Mouse (Mus musculus) urinary bladder, adult 18-20 months (tissue): ENCODE measurements around the gene 1700061G19Rik.

Source experiments
- DNase-seq, 2 experiments: peaks; one replicate each; pipeline ENCODE4 v3.0.0; 2022; ENCODE audit warnings: low spot score in 2 of 2, mixed read lengths in 2 of 2

The 1700061G19Rik gene

GRCm38 (mm10) chr17:56874936-56875651 lies at the start of gene 1700061G19Rik:
Gene 1700061G19Rik, plus strand, starts transcription at chr17:56875477.
- no peak for DNase-seq

DNA sequence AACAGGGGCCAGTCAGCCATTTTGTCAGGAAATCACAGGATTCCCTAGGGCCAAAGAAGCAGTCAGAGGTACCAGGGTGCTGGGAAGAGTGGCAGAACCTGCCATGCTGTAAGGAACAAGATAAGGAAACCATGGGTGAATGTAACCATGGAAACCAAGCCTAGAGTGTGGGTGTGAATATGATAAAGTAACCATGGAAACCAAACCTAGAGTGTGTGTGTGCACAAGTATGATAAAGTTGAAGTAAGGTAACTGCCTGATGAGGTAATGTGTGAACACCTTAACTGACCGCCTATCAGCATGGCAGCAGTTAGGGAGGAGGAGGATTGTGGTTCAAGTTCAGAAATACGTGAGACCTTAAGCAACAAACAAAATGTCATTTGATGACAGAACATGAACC lies 48.6 kb upstream of the 1700061G19Rik start:
- no peak for DNase-seq

- DNase-seq: no peak
Observed at GRCm38 (mm10) chr17:56829171-56829570, 46.1 kb upstream of the 1700061G19Rik start.

DNA sequence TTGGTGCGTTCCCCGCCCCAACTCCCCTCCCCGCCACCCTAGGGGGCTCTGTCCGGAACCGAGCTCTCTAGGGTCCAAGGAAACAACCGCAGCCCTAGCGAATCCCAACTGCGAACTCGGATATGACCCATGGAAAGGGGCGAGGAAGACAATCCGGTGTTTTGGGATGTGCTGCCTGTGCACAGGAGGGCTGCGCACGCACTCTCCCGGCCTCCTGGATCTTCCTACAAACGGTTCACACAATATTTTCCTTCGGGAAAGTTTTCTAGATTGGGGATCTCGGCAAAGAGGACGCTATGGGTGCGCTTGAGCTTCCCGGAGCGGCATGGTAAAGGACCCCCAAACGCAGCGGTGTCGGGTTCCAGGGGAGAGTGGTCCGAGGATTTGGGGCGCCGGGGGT lies 45.5 kb upstream of the 1700061G19Rik start:
- DNase-seq: peak in 1 of 2 experiments; percentile 32

DNA sequence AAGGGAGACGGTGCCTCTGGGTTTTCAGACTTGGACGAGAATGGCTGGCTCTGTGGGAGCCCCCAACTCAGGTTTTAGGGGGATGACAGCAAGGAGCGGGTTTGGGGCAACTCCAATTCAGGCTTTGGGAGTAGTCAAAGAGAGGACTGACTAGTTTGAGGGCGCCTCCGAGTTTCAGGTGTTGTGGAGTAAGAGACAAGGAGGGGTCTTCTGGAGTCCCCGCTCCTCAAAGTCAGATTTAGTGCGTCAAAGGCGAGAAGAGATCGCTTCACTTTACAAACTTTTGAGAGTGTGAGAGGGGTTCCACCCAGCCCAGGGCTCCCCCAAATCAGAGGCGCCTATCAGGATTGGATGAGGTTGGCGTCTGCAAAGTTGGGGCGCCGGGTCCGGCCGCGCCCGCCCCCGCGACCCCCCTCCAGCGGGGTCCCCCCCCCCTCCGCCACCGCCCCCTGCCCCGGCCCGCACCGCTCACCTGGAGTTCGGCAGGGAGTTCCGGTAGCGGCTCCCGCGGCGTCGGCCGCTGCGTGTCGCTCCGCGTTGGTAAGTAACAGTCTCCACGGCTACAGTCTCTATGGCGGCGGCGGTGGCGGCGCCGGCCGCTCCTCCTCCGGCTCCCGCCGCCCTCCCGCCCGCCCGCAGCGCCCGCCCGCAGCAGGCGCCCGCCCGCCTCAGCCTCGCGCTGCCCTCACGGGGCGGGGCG lies 44.7 kb upstream of the 1700061G19Rik start, which contains the start of gene Rfx2:
TSS of gene Rfx2 (minus strand) at position 603 of the 700 bp plus-strand sequence.
- DNase-seq: peak in 1 of 2 experiments; percentile 30

DNA sequence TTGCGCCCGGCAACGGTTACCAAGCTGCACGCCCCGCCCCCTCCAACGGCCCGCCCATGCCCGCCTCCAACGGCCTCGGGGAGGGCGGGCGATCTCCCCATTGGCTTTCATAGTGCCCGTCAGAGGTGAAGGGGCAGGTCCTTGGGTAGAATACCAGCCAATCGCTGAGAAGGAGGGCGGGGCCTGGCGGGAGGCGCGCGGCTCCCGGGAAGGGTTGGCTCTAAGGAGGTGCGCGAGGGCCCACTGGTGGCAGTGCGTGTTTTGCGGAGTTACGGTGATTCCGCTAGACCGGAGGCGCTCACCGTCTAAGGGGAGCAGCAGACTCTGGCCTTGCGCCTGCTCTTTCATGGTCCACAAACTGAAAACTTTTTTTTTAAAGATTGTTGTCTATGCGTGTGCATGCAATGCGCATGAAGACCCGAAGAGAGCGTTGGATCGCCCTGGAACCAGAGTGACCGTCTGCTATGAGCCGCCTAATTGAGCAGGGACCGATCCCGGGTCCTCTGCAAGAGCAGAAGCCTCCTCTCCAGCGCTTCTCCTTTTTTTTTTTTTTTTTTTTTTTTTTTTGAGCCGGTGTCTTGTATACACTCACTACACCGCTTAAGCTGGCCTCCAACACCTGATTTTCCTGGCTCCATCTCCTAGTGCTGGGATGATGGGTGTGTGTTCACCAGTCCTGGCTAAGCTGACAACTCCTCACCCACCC lies 44.0 kb upstream of the 1700061G19Rik start:
- peak; percentile 96 to 97 for DNase-seq

- DNase-seq: no peak
Observed at GRCm38 (mm10) chr17:56832918-56833317, 42.4 kb upstream of the 1700061G19Rik start.

DNA sequence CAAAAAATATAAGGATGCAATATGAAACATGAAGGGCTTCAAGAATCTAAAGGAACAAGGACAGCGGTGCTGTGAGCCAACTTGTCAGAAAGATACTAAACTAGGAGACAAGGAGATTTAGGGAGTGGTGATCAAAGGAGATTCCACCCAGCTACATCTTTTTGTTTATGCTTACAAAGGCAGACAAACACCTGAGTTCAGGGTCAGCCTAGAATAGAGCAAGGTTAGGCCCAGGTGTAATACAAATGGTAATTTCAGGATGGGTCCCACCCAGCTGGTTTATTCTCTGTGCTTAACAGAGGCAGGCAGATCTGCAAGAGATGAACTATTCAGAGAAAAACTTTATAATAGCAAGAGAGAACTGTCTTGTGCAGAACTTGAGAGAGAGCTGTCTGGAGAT lies 41.9 kb upstream of the 1700061G19Rik start:
- no peak for DNase-seq

- DNase-seq: no peak
Observed at GRCm38 (mm10) chr17:56836336-56836735, 38.9 kb upstream of the 1700061G19Rik start.

DNA sequence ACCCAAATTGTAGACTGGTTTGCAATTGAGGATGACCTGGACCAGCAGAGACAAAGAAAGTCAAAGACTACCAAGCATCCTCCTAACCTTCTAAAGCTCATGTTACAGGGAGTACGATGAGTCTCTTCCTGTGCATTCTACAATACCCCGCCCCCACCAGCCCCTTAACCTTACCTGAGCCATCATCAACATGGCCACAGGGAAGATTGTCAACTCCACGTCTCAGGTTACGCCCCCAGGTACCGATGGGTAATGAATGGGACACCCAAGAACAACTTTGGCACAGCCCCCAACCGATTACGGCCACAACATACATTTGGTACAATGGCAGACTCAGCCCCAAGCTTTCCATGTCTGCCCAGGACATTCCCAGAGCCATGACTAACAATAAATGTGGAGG lies 34.8 kb upstream of the 1700061G19Rik start:
- no peak for DNase-seq

- no peak for DNase-seq
Observed at GRCm38 (mm10) chr17:56842173-56842572, 33.1 kb upstream of the 1700061G19Rik start.

DNA sequence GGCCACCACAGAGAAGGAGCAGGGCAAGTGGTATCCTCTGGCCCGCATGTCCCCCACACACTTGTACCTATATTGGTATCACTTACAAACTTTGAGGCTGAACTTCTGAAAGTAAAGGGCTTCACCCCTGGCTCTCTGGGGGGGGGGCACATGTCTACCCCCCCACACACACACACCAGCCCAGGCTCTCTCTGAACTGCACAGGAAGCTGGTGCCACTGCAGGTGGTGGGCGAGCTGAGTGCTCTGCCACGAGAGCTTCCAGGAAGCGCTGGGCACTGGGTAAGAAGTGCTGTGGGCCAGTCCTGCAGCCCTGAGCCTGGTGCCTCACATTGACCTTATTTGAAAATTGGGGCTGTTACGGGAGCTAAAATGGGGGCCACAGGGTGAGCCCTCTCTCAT lies 31.6 kb upstream of the 1700061G19Rik start:
- no peak for DNase-seq

DNA sequence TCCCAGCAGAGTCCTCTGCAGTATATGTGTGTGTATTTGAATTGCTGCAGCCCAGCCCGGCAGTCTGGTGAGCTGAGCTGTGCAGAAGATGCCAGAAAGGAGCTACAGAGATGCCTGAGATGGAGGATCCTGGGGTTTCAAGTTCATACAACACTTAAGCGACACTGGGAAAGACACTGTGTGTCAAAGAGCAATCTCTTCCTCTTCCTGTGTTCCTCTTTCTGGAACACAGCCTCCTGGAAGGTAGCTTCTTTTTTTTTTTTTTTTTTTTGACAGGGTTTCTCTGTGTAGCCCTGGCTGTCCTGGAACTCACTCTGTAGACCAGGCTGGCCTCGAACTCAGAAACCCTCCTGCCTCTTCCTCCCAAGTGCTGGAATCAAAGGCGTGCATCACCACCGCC lies 26.5 kb upstream of the 1700061G19Rik start:
- DNase-seq: no peak

- no peak for DNase-seq
Observed at GRCm38 (mm10) chr17:56849710-56850109, 25.6 kb upstream of the 1700061G19Rik start.

DNA sequence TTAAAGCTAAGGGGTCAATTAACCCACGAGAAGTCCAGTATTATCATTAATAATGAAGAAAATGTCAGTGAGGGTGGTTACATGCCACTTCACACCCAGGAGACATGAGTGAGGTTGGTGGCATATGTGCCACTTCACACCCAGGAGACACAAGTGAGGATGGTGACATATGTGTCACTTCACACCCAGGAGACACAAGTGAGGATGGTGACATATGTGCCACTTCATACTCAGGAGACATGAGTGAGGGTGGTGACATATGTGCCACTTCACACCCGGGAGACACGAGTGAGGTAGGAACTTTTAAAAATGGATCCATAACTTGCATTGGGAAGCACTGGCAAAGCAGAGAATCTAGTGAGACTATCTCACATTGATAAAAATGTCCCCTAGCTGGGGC lies 24.1 kb upstream of the 1700061G19Rik start:
- no peak for DNase-seq

- DNase-seq: no peak
Observed at GRCm38 (mm10) chr17:56855421-56855820, 19.9 kb upstream of the 1700061G19Rik start.

- peak; percentile 44 to 58 for DNase-seq
Observed at GRCm38 (mm10) chr17:56858216-56858615, 17.1 kb upstream of the 1700061G19Rik start.

GRCm38 (mm10) chr17:56858922-56859321 lies 16.4 kb upstream of the 1700061G19Rik start:
- DNase-seq: no peak

- no peak for DNase-seq
Observed at GRCm38 (mm10) chr17:56861197-56861596, 14.1 kb upstream of the 1700061G19Rik start.

DNA sequence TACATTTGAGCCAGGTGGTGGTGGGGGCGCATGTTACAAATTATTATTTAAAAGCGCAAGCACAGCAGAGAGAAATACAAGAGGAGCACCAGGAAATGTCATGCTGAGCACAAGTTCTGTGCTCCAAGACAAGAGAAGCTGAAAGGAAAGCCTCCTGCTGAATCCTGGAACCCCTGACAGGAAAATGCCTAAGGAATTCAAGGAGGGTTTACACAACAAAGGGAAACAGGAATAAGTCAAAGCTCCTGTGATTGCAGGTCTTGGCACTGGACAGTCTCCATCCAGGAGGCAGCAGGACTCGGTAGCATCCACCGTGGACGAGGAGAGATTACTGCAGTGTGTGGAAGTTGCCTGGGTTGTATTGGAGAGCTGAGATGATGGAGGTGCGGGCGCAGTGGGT lies 9.2 kb upstream of the 1700061G19Rik start:
- no peak for DNase-seq

- no peak for DNase-seq
Observed at GRCm38 (mm10) chr17:56869481-56869977, 5.7 kb upstream of the 1700061G19Rik start.

DNA sequence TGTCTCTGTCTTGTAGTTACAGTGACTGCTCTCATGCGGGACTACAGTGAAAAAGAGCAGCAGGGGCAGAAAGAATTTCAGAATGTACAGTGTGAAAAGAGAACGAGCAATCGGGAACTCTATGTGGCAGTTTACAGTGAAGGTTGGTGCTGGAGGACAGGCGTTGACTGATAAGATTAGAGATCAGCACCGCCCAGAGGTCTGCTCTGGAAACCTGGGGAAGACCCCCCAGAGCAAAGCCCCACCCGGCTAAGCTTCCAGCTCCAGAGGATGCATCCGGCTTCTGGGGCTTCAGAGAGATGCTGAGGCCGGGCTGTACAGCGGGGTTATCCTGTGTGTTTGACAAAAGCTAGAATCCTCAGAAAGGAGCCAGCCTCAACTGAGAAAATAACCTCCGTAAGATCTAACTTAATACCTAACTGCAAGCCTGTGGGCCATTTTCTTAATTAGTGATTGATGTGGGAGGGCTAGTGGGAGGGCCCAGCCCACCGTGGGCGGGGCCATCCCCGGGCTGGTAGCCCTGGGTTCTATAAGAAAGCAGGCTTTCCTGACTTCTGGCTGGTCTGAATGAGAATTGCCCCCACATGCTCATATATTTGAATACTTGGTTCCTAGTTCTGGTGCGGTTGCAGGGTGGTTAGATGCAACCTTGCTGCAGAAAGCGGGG lies 4.9 kb upstream of the 1700061G19Rik start:
- no peak for DNase-seq
